Mouse (Mus musculus) brain, adult 2 months (tissue): ENCODE measurements around the gene Prkci.
A peak's percentile ranks its signal among the peaks of the same experiment; 100 is the strongest.

Experiments
- DNase-seq: peaks from one replicate; pipeline ENCODE4 v3.0.0; 2011; ENCODE audit warnings: low read depth, low spot score

Gene Prkci

GRCm38 (mm10) chr3:30995283-30995898 is at the start of gene Prkci:
Gene Prkci (plus strand): TSS chr3:30995747.
- peak; percentile 98 for DNase-seq

- DNase-seq: peak; percentile 91
Observed at GRCm38 (mm10) chr3:30951652-30952051, 43.9 kb upstream of the Prkci start.

- DNase-seq: peak; percentile 28
Observed at GRCm38 (mm10) chr3:30952273-30953070, 43.1 kb upstream of the Prkci start.

- no peak for DNase-seq
Observed at GRCm38 (mm10) chr3:30956327-30956726, 39.2 kb upstream of the Prkci start.

GRCm38 (mm10) chr3:30958709-30959108 is 36.8 kb upstream of the Prkci start:
- DNase-seq: no peak

GRCm38 (mm10) chr3:30959868-30960831 is 35.4 kb upstream of the Prkci start:
- DNase-seq: no peak

GRCm38 (mm10) chr3:30963100-30963499 is 32.4 kb upstream of the Prkci start:
- no peak for DNase-seq

- no peak for DNase-seq
Observed at GRCm38 (mm10) chr3:30964216-30964615, 31.3 kb upstream of the Prkci start.

- no peak for DNase-seq
Observed at GRCm38 (mm10) chr3:30965644-30966043, 29.9 kb upstream of the Prkci start.

GRCm38 (mm10) chr3:30968531-30969092 is 26.9 kb upstream of the Prkci start:
- DNase-seq: peak; percentile 77

- peak; percentile 98 for DNase-seq
Observed at GRCm38 (mm10) chr3:30969104-30969581, 26.4 kb upstream of the Prkci start, which contains the start of gene Phc3. Gene Phc3 (minus strand): TSS chr3:30969415.

GRCm38 (mm10) chr3:30975102-30975754 is 20.3 kb upstream of the Prkci start:
- peak; percentile 62 for DNase-seq

- DNase-seq: no peak
Observed at GRCm38 (mm10) chr3:30976991-30977603, 18.4 kb upstream of the Prkci start.

GRCm38 (mm10) chr3:30981616-30982380 is 13.7 kb upstream of the Prkci start:
- DNase-seq: no peak

GRCm38 (mm10) chr3:30982924-30983536 is 12.5 kb upstream of the Prkci start:
- no peak for DNase-seq

- peak; percentile 46 for DNase-seq
Observed at GRCm38 (mm10) chr3:30987396-30988318, 7.9 kb upstream of the Prkci start.

- DNase-seq: no peak
Observed at GRCm38 (mm10) chr3:30992161-30992560, 3.4 kb upstream of the Prkci start.

- DNase-seq: no peak
Observed at GRCm38 (mm10) chr3:30993066-30993573, 2.4 kb upstream of the Prkci start.
